Mouse (Mus musculus) heart, adult 8-10 months (tissue): ENCODE measurements at regions not wholly inside any gene's neighbourhood (a gene's known extent, or its start where the extent isn't known, plus 50 kb on each side); places are given as distances from the start of the nearest gene placed in this dataset.
"Not testable (repeated sequence)": the region's sequence is repeated elsewhere in the genome, so short reads cannot be mapped to it uniquely, and the experiment has no call there.

Experiments
- DNase-seq: peaks from one replicate; pipeline ENCODE4 v3.0.0; 2022; ENCODE audit warnings: low spot score

GRCm38 (mm10) chr15:4630611-4631010 lies 96.4 kb upstream of the C6 start:
- DNase-seq = no peak

GRCm38 (mm10) chr15:4641666-4642065 lies 85.3 kb upstream of the C6 start:
- DNase-seq = no peak

- DNase-seq = no peak
Observed at GRCm38 (mm10) chr15:4642859-4643258, 84.1 kb upstream of the C6 start.

DNA sequence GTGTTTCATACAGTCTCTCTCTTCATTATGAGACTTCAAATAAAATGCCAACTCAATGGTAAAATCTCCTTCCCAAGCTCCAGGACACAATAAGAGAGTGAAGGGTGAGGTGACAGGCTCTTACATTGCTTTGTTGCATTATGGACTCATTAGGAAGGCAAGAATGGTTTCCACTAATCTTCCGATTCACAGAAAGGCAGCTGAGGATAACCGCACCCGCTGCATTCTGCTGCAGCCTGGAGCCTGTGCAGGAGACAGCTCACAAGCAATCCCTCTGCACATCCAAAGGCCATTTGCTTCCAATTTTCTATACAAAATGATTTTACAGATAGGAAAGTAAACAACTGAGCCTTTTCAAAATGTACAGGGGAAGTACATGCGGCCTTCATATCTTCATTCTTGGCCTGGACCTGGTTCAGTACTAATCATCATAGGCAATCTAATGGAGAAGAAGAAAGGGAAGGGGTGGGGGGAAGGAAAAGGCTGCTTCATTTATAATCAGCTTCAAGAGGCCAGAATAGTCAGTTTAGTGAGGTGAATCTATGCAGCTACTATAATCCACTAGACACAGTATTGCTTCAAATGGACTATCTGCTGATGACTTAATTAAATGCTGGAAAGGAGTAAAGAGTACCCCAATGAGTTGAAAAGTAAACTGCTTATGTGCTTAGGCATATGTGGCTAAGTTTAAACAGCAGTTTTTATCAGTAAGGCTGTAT lies 82.9 kb upstream of the C6 start:
- no peak for DNase-seq

DNA sequence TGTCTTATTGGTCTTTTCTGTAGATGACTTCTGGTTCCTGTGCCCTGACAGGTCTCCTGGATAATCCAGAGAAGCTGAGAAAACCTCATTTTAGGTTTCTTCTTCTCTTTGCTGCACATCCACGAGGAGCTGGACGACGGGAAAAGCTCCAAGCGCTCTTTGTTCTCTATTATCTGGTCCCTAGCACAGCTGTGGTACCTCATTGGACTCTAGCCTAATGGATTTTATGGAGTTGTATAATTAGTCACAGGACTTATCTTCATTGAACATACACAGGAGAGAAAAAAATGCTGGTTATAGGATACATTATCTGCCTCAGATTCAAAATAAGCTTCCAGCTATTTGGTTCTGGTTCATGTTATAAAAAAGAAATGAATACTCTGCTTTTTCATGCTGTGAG lies 78.3 kb upstream of the C6 start:
- no peak for DNase-seq

- DNase-seq = peak; percentile 42
Observed at GRCm38 (mm10) chr15:4653706-4654105, 73.3 kb upstream of the C6 start.

DNA sequence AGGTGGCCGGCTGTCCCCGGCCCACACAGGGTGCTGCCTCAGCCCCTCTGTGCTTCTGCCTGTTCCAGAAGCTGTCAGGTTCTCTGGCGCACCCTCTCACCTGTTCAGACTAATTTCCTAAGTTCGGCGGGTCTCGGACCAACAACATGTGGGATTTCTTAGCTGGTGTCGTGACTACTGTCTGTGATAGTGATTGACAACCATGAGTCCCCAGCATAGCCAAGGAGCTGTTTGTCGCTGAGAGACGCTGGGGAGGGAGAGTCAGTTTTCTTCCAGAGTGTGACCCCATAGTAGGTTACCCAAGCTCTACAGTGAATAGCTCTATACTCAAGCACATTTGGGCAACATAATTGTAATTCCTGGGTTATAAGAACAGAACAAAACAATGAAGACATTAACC lies 54.1 kb upstream of the C6 start:
- DNase-seq = not testable (repeated sequence)
